Mouse (Mus musculus) liver, adult 2 months (tissue): ENCODE data around the gene Gfra1. TPM values are rescaled to one million over a fixed set of nuclear protein-coding genes. Genes with fewer than 3 reads are reported as not detected.

Experiments
- DNase-seq: peaks from one replicate; pipeline ENCODE4 v3.0.0-alpha.2; 2011; ENCODE audit warnings: low read depth, low spot score; ENCODE audit errors: extremely low read depth
- H3K27ac ChIP-seq: fragments of 200-500 bp; replicated peaks from 2 replicates; pipeline ENCODE4 v1.5.1; 2012; ENCODE audit warnings: low read depth, mild to moderate bottlenecking, control low read depth, inconsistent platforms, low read length; ENCODE audit not compliant: insufficient read depth
- H3K27me3 ChIP-seq: fragments of 200-500 bp; 2 replicates; pipeline ENCODE4 v1.6.1; 2012; ENCODE audit warnings: mild to moderate bottlenecking, moderate library complexity, low read length, inconsistent platforms; ENCODE audit not compliant: control insufficient read depth, insufficient read depth
- H3K36me3 ChIP-seq: fragments of 200-500 bp; 2 replicates; pipeline ENCODE4 v1.6.1; 2012; ENCODE audit warnings: low read length, inconsistent platforms; ENCODE audit not compliant: control insufficient read depth, insufficient read depth
- H3K4me1 ChIP-seq: fragments of 200-500 bp; 2 replicates; pipeline ENCODE4 v1.6.1; 2011; ENCODE audit warnings: low read length; ENCODE audit not compliant: control insufficient read depth, insufficient read depth
- H3K4me3 ChIP-seq: fragments of 200-500 bp; 2 replicates; pipeline ENCODE4 v1.5.1; 2011; ENCODE audit warnings: low read depth, mild to moderate bottlenecking, control low read depth, low read length, moderate library complexity; ENCODE audit not compliant: insufficient read depth
- H3K79me2 ChIP-seq: fragments of 200-500 bp; 2 replicates; pipeline ENCODE4 v1.6.1; 2012; ENCODE audit warnings: inconsistent platforms, mild to moderate bottlenecking, low read length, moderate library complexity; ENCODE audit not compliant: control insufficient read depth, insufficient read depth
- H3K9ac ChIP-seq: fragments of 200-500 bp; 2 replicates; pipeline ENCODE4 v1.6.1; 2012; ENCODE audit warnings: low read depth, mild to moderate bottlenecking, control low read depth, inconsistent platforms, low read length
- CTCF ChIP-seq: fragments of 200-500 bp; IDR thresholded peaks from 2 replicates; pipeline ENCODE4 v1.5.1; 2011; ENCODE audit warnings: low read depth, low read length, control low read depth
- POLR2A ChIP-seq: fragments of 200-500 bp; IDR thresholded peaks from 2 replicates; pipeline ENCODE4 v1.6.1; 2011; ENCODE audit warnings: low read length, control low read depth; ENCODE audit not compliant: insufficient read depth; ENCODE audit errors: extremely low read depth
- WGBS: fragments of 180-500 bp; shearing (Covaris S2); methylation state at CpG from one replicate; pipeline ENCODE4 v1.1.7; 2018; 5-methylcytosine and 5-hydroxymethylcytosine counted together
- polyA plus RNA-seq: library from polyadenylated mRNA; depleted of rRNA; stranded (reverse); fragments of >200 nt; gene quantifications from 2 replicates; pipeline ENCODE4 v1.2.3, GENCODE M21; 2012
- total RNA-seq: library from RNA; depleted of rRNA; stranded (reverse); fragments of >200 nt; gene quantifications from 2 replicates; pipeline ENCODE4 v1.2.3, GENCODE M21; 2014

Gene Gfra1
- total and polyA plus RNA-seq, 2 experiments: 38.9 to 101 TPM

DNA sequence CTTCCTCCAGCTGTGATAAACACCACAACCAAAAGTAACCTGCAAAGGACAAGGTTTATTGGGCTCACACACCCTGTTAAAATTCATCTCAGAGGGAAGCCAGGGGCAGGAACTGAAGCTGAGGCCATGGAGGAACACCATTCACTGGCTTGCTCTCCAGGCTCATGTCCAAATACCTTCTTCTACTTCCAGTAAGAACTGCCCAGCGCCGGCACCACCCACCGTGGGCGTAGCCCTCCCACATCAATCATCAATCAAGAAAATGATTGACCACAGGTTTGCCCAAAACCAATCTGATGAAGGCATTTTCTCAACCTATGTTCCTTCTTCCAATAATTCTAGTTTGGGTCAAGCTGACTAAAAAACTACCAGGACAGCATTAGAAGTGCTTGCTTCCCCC, 16.9 kb downstream of the Gfra1 start:
- Histone ChIP-seq H3K27me3 (no peaks in the 10 kb centered on the region), H3K27ac (peak overlapping the region; percentile 75), H3K9ac (no peak overlapping the region), H3K4me1 (peaks cover 48% of the 10 kb centered on the region), H3K4me3 (no peak overlapping the region), H3K36me3 (peaks cover 12% of the 10 kb centered on the region; the same call in 1 of the 2 replicates), H3K79me2 (peaks cover 33% of the 10 kb centered on the region)
- WGBS: 18% methylated on average over 4 of the region's 4 CpGs
- DNase-seq: peak; percentile 91
- TF ChIP-seq CTCF (0 out of 2 replicates have a peak, but pooled peaks have one; percentile 0), POLR2A (no peak)

DNA sequence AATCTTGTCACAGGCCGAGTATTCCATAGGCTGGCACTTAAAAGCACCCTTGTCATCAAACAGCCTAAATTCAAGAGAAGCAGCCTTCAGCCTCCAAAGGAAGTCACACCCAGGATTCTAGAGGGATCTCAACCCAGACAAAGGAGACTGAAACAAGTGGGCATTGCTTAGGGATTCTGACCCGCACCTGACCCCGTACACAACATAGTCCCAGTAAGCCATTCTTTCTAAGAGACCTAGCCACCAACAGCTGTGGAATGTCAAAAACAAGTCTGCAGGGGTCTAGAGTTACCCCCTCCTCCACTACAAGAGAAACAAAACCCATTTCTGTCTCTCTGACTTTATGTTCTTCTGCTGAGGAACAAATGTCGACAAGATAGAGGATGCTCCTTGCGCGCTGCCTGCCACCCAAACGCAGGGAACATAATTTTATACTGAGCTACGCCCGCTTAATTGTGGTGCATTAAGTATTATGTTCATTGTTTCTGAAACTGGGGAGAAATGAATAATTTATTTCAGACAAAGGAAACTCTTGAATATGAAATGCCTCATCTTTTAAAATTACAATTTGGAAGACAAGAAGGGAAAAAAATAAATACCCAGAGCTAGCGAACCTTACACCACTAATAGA, 18.2 kb downstream of the Gfra1 start:
- 90% methylated on average over 10 of the region's 10 CpGs for WGBS
- Histone ChIP-seq H3K9ac (no peak overlapping the region), H3K27ac (peak overlapping the region; percentile 40; the same call in 1 of the 2 replicates), H3K4me1 (peaks cover 42% of the 10 kb centered on the region), H3K79me2 (peaks cover 38% of the 10 kb centered on the region), H3K27me3 (no peaks in the 10 kb centered on the region), H3K36me3 (peaks cover 12% of the 10 kb centered on the region; the same call in 1 of the 2 replicates), H3K4me3 (no peak overlapping the region)
- DNase-seq: no peak
- TF ChIP-seq CTCF (no peak), POLR2A (no peak)

DNA sequence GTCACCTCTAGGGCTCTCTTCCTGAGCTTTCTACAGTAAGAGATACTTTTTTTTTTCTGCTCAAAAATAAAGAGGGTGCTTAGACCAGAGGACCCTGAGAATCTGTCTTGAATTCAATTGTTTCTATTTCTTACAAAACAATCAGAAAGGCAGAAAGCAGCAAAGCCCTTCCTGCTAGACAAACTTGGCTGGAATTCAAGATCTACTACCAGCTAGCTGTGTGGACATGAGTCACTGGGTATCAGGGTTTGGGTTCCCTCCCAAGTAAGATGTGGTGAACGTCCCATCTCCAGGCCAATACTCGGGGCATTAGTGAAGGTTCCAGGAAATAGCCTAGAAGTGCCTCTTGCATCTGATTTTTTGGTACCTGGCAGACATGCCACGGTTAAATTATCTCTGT, 18.8 kb downstream of the Gfra1 start:
- no peak overlapping the region for H3K4me3 ChIP-seq
- DNase-seq: no peak
- no peak overlapping the region for H3K9ac ChIP-seq
- no peaks in the 10 kb centered on the region for H3K27me3 ChIP-seq
- peaks cover 39% of the 10 kb centered on the region for H3K4me1 ChIP-seq
- H3K36me3 ChIP-seq: peaks cover 10% of the 10 kb centered on the region; the same call in 1 of the 2 replicates
- WGBS: 12% methylated on average over 3 of the region's 3 CpGs
- peak overlapping the region; percentile 40; the same call in 1 of the 2 replicates for H3K27ac ChIP-seq
- peaks cover 39% of the 10 kb centered on the region for H3K79me2 ChIP-seq
- TF ChIP-seq CTCF: no peak
- no peak for TF ChIP-seq POLR2A

DNA sequence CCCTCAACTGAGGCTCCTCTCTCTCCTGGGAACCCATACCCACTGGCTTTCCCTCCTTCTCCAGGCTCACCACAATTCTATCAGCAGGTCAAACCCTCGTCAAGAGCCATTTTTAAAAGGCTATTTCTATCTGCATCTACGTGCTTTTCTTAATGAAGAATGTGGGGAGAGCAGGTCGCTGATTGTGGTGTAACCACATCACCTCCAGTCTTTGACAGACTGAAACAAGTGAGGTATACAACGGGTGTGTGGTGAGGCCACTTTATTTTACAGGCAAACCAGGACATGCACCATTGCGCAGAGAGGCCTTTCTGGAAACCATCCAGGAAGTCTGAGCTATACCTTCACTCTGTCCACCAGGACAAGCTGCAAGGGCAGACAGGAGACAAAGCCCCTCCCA, 19.8 kb downstream of the Gfra1 start:
- 71% methylated on average over 5 of the region's 5 CpGs for WGBS
- no peak overlapping the region for H3K9ac ChIP-seq
- no peak overlapping the region for H3K27ac ChIP-seq
- no peaks in the 10 kb centered on the region for H3K27me3 ChIP-seq
- TF ChIP-seq CTCF: no peak
- TF ChIP-seq POLR2A: no peak
- no peak for DNase-seq
- H3K4me3 ChIP-seq: no peak overlapping the region
- H3K4me1 ChIP-seq: peaks cover 33% of the 10 kb centered on the region
- H3K79me2 ChIP-seq: peaks cover 41% of the 10 kb centered on the region
- peaks cover 10% of the 10 kb centered on the region; the same call in 1 of the 2 replicates for H3K36me3 ChIP-seq

DNA sequence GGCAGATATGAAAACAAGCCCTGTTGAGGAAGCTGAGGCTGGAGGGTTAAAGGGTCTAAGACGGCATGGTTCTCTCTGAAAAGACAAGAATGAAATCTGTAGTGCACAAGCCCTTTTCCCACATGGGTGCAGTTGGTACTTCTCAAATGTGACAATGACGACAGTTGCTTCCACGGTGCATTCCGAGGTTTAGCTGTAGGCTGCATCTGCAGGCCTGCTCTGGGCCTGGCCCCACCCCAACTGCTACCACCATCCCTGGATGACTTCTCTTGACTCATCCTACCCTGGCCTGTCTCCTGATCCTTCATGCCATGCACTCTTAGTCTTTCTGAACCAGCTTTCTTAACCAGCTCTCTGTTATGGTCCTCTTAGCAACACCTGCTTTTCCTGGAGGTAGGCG, 22.9 kb downstream of the Gfra1 start:
- WGBS: 93% methylated on average over 5 of the region's 5 CpGs
- DNase-seq: no peak
- TF ChIP-seq CTCF (no peak), POLR2A (no peak)

DNA sequence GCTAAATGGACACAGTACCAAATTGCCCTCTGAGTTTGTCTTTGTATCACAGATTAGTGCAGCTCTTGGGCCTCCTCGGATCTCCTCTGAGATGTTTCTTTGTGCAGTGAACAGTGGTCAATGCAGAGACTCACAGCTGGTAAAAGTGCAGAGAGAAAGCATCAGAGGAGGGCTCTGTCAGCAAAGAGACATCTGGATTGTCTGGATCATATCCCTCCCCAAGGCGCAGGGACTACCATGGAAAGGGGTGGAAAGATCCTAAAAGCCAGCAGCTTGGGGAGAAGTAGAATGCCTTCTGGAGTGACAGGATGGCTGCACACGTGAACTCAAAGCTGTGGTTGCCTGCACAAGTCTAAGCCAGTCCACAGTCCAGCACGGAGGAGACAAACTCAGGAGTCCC, 27.2 kb downstream of the Gfra1 start:
- Histone ChIP-seq H3K79me2 (peaks cover 43% of the 10 kb centered on the region), H3K4me3 (no peak overlapping the region), H3K27ac (no peak overlapping the region), H3K27me3 (no peaks in the 10 kb centered on the region), H3K9ac (no peak overlapping the region), H3K4me1 (peaks cover 3% of the 10 kb centered on the region; the same call in 1 of the 2 replicates), H3K36me3 (peaks cover 26% of the 10 kb centered on the region; the same call in 1 of the 2 replicates)
- 90% methylated on average over 4 of the region's 4 CpGs for WGBS
- DNase-seq: no peak
- TF ChIP-seq POLR2A (no peak), CTCF (no peak)

More for the DNA sequence above, 22.9 kb downstream of the Gfra1 start:
- peaks cover 18% of the 10 kb centered on the region for H3K4me1 ChIP-seq
- H3K9ac ChIP-seq: no peak overlapping the region
- H3K27ac ChIP-seq: no peak overlapping the region
- H3K36me3 ChIP-seq: peaks cover 15% of the 10 kb centered on the region; the same call in 1 of the 2 replicates
- H3K4me3 ChIP-seq: no peak overlapping the region
- peaks cover 59% of the 10 kb centered on the region for H3K79me2 ChIP-seq
- H3K27me3 ChIP-seq: no peaks in the 10 kb centered on the region
